Mouse (Mus musculus) kidney, adult 11 months (tissue): ENCODE measurements around the gene Tpk1.
"Not testable (repeated sequence)": the region's sequence is repeated elsewhere in the genome, so short reads cannot be mapped to it uniquely, and the experiment has no call there.

ENCODE experiments used
- DNase-seq: peaks from one replicate; pipeline ENCODE4 v3.0.0; 2022

Gene Tpk1

GRCm38 (mm10) chr6:43518378-43518777 lies 147.7 kb downstream of the Tpk1 start:
- DNase-seq, result no peak

GRCm38 (mm10) chr6:43517316-43517655 lies 148.8 kb downstream of the Tpk1 start:
- no peak for DNase-seq

GRCm38 (mm10) chr6:43516593-43517315 lies 149.3 kb downstream of the Tpk1 start:
- DNase-seq, result no peak

GRCm38 (mm10) chr6:43506686-43507385 lies 159.2 kb downstream of the Tpk1 start:
- not testable (repeated sequence) for DNase-seq

- no peak for DNase-seq
Observed at GRCm38 (mm10) chr6:43504609-43505230, 161.4 kb downstream of the Tpk1 start.

GRCm38 (mm10) chr6:43492367-43492766 lies 173.7 kb downstream of the Tpk1 start:
- no peak for DNase-seq

- DNase-seq, result no peak
Observed at GRCm38 (mm10) chr6:43486691-43487090, 179.4 kb downstream of the Tpk1 start.

GRCm38 (mm10) chr6:43480687-43481086 lies 185.4 kb downstream of the Tpk1 start:
- DNase-seq, result no peak

GRCm38 (mm10) chr6:43478810-43479209 lies 187.3 kb downstream of the Tpk1 start:
- no peak for DNase-seq

- DNase-seq, result no peak
Observed at GRCm38 (mm10) chr6:43476406-43476805, 189.7 kb downstream of the Tpk1 start.

- no peak for DNase-seq
Observed at GRCm38 (mm10) chr6:43475921-43476320, 190.2 kb downstream of the Tpk1 start.

- DNase-seq, result no peak
Observed at GRCm38 (mm10) chr6:43471556-43471955, 194.5 kb downstream of the Tpk1 start.

GRCm38 (mm10) chr6:43468821-43469594 lies 197.1 kb downstream of the Tpk1 start:
- no peak for DNase-seq

- no peak for DNase-seq
Observed at GRCm38 (mm10) chr6:43462849-43463369, 203.2 kb downstream of the Tpk1 start.

- no peak for DNase-seq
Observed at GRCm38 (mm10) chr6:43462189-43462848, 203.8 kb downstream of the Tpk1 start.

GRCm38 (mm10) chr6:43459082-43459481 lies 207.0 kb downstream of the Tpk1 start:
- DNase-seq, result no peak

- DNase-seq, result no peak
Observed at GRCm38 (mm10) chr6:43457989-43458388, 208.1 kb downstream of the Tpk1 start.

GRCm38 (mm10) chr6:43449498-43449897 lies 216.6 kb downstream of the Tpk1 start:
- DNase-seq, result no peak

- no peak for DNase-seq
Observed at GRCm38 (mm10) chr6:43445856-43446255, 220.2 kb downstream of the Tpk1 start.

GRCm38 (mm10) chr6:43442191-43442590 lies 223.9 kb downstream of the Tpk1 start:
- no peak for DNase-seq

GRCm38 (mm10) chr6:43435987-43436541 lies 230.0 kb downstream of the Tpk1 start:
- DNase-seq, result no peak

GRCm38 (mm10) chr6:43434365-43434764 lies 231.7 kb downstream of the Tpk1 start:
- DNase-seq, result no peak
